Mouse (Mus musculus) left cerebral cortex, postnatal 14 days (tissue): Measurements from ENCODE around the gene Gpd1l. TPM values are rescaled to one million over a fixed set of nuclear protein-coding genes. Genes with fewer than 3 reads are reported as not detected.
"Not testable (repeated sequence)": the region's sequence is repeated elsewhere in the genome, so short reads cannot be mapped to it uniquely, and the experiment has no call there.

Source experiments
- DNase-seq, 2 experiments: peaks; one replicate each; pipeline ENCODE4 v3.0.0; 2021 to 2022; ENCODE audit warnings: low spot score in 2 of 2, mixed read lengths in 1 of 2
- intact Hi-C: fragments of 180-260 bp; cut with DNase I; formaldehyde crosslinking; loops from one replicate; pipeline ENCODE4 v1.15.1; 2025
- long read RNA-seq, 2 experiments: library from polyadenylated mRNA; stranded (forward); transcript quantifications; one replicate each; pipeline ENCODE4 v2.0.0; 2021
- total RNA-seq, 2 experiments: library from RNA; stranded (reverse); gene quantifications; 2 replicates each; pipeline ENCODE4 v1.2.3; 2021

Gene Gpd1l
- 10 to 100 TPM; 96.1 to 96.2 TPM for total RNA-seq
- long read RNA-seq, experiment 1, full-length matches to known transcripts: 30 of 107 reads
- long read RNA-seq, experiment 1, partial matches to known transcripts: 6 of 107 reads
- long read RNA-seq, experiment 1, other reads (novel, unspliced or antisense): 71 of 107 reads
- long read RNA-seq, experiment 2, full-length matches to known transcripts: 38 of 117 reads
- long read RNA-seq, experiment 2, partial matches to known transcripts: 14 of 117 reads
- long read RNA-seq, experiment 2, other reads (novel, unspliced or antisense): 65 of 117 reads

DNA sequence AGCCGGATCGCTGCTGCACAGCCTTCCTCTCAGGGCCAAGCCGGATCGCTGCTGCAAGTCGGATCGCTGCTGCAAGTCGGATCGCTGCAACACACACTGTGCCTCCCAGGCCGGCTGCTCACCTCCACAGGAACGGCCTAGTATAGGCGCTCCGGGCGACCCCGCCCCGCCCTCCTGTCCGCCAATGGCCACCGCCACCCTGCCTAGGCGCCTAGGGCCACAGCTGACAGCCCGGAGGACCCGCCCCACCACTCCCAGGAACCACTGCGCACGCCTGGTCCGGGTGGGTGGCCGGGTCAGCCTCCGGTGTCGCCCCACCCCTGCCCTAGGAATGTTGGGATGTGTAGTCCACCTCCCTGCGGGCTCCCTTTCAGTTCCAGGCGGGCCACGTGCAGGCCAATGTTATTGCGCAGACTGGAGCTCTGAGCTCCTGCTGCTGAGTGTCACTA is at the start of gene Gpd1l:
Gpd1l (minus strand) TSS at position 265 of the 449 bp plus-strand sequence.
- DNase-seq: peak; percentile 96
- intact Hi-C loops: loop anchor here (10.0 kb wide), 1 partner anchor 331 kb away; no protein-coding TSS in a partner anchor

DNA sequence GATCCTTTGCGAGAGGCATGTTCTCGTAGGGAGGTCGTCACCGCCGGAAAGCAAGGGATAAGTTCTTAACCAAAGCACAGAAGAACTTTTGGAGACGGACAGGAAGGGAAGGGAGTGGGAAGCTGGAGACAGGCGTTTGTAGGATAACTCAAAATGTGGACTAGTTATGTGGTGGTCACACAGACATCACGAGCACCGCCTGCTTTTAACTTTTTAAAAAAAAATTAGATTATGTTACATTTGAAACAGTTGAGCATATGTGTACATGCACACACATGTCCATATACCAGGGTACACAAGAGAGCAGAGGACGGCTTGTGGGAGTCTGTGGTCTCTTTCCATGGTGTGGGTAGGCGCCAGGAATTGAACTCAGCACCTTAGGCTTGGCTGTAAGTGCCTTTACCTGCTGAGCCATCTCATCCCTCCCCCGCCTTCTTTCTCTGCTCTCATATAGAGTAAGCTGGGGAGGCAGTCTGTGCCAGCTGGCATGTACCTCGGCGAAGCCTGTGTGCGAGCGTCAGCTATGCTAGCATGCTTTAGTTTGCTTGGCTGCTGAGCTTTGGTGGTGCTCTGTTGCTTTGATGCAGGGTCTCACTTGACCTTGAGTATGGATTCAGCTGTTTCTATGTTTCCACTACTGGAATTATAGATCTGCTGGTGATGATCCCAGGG is 49.0 kb upstream of the Gpd1l start, which contains the start of gene Rps27rt:
Rps27rt (minus strand) TSS at position 51 of the 672 bp plus-strand sequence.
- intact Hi-C loops: no loop called here
- peak in 1 of 2 experiments; percentile 37 for DNase-seq

GRCm38 (mm10) chr9:114979969-114980368 is 46.2 kb upstream of the Gpd1l start:
- peak; percentile 45 to 59 for DNase-seq
- intact Hi-C loops: no loop called here

GRCm38 (mm10) chr9:114978281-114979111 is 44.7 kb upstream of the Gpd1l start, which contains the start of gene Osbpl10:
TSS of gene Osbpl10 (plus strand) at chr9:114978569.
- intact Hi-C loops: no loop called here
- DNase-seq: peak; percentile 79 to 83

DNA sequence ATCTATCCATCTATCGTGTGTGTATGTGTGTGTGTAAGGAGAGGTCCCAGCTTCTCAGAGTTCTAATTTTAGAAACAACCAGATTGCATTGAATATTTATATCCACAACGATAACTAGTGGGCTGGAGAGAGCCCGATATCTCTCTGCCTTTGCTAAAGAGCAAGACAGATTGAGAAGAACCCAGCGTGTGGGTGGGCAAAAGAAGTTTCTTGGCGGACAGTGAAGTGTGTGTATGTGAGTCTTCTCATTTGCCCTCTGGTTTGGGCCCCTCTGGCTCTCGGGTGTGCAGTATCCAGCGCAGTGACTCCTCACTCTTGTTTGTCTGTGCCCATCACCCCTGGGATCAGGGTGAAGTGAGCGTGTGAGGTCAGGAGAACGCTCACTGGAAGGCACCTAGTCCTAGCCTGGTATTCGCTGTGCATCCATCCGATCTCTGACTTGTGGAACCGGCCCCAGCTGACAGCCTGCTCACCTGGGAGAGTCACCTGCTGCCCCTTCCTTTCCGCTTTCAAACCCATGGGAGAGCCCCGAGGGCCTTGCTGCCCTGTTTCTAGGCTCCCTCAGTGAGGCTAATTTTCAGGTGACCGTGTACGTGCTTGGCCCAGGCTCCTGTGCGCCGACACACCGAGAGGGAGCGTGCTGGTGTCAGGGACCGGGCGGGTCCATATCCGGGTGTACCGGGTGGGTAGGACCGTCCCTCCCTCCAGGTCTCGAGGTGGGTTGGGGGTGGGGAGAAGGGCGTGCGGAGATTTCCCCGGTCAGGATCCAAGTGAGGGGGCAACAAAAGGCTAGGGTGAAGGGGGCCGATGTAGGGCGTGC is 43.9 kb upstream of the Gpd1l start:
- peak; percentile 70 to 75 for DNase-seq
- intact Hi-C loops: no loop called here

DNA sequence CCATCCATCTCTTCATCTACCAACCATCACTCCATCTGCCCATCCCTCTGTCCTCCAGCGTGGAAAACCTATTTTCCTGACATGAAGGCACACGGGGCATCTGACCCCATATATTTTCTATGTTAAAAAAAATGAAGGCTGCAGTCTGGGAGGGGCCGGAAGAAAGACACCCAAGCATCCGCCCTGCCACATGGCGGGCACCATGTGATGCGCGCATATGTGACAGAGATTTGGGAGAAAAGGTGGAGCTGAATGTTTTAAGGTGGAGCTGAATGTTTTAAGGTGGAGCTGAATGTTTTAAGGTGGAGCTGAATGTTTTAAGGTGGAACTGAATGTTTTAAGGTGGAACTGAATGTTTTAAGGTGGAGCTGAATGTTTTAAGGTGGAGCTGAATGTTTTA is 32.5 kb upstream of the Gpd1l start:
- intact Hi-C loops: not testable (repeated sequence)

GRCm38 (mm10) chr9:114964093-114964492 is 30.3 kb upstream of the Gpd1l start:
- intact Hi-C loops: no loop called here
- no peak for DNase-seq

More for the DNA sequence above, 32.5 kb upstream of the Gpd1l start:
- DNase-seq: not testable (repeated sequence)

GRCm38 (mm10) chr9:114960844-114961243 is 27.1 kb upstream of the Gpd1l start:
- DNase-seq: no peak
- intact Hi-C loops: no loop called here

DNA sequence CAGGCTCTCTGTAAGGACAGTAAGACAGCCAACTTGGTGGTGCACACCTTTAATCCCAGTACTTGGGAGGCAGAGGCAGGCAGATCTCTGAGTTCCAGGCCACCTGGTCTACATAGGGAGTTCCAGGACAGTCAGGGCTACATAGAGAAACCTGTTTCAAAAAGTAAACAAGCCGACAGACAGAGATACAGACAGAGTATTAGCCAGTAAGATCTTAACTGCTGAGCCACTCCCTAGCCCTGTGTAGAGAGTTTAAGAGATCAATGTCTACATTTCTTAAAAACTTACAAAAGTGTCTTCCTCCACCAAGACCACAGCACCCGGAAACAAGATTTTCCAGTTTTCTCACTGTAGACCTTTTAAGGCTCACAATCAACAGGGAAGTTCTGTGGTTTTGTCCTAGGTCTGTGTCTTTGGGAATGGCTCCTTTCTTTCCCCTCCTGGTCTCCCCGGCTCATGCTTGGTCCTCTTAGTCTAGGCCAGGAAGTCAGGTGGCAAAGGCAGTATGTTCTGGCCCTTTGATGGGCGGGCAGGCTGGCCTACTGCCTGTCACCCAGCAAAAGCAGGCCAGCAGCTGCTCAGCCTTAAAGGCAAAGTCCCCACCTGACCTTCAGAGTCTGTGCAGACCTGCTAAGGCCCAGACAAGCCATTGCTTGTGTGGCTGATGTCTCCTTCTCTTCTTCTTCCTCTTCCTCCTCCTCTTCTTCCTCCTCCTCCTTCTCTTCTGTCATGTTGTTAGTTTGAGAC is 26.4 kb upstream of the Gpd1l start:
- intact Hi-C loops: no loop called here
- no peak for DNase-seq

DNA sequence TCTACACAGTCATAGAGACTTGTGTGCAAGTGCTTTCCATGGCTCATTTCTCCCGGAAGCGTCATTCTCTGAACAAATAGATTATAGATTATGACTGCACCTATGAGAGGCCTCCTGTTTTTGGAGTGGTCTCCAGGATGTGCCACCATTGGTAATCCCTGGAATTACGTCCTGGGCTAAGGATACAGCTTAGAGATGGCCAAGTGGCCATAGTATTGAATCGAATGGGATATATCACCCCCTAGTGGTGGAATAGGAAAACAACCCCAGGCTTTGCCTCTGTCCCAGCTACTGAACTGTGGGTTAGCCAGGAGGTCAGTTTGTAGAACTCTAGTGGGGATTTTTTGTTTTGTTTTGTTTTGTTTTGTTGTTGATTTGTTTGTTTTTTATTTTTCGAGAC is 23.2 kb upstream of the Gpd1l start:
- intact Hi-C loops: loop anchor here (2.0 to 5.0 kb wide), 2 partner anchors 44 to 160 kb away; no protein-coding TSS in a partner anchor

GRCm38 (mm10) chr9:114955340-114955739 is 21.6 kb upstream of the Gpd1l start:
- no peak for DNase-seq
- intact Hi-C loops: loop anchor here (5.0 kb wide), 1 partner anchor 158 kb away; no protein-coding TSS in a partner anchor

More for the DNA sequence above, 23.2 kb upstream of the Gpd1l start:
- DNase-seq: peak in 1 of 2 experiments; percentile 26

- DNase-seq: no peak
- intact Hi-C loops: no loop called here
Observed at GRCm38 (mm10) chr9:114952866-114953265, 19.1 kb upstream of the Gpd1l start.

DNA sequence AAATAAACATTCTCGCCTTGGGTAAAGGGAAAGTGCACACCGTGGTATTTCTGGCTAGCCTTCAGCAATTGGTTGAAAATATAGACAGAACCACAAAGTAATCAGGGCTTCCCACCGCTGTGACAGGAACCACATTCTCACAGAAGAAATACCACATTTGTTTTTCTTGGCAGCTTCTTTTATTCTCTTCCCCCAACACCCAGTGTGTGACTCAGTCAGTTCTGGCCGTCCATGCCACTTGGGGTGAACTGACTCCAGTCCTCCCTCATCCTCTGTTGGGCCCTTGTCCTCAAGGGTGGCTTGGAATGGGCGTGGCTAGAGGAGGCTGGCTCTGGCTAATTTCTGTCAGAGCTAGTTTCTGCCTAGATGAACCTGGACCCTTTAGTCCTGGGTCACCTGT is 14.6 kb upstream of the Gpd1l start:
- DNase-seq: no peak
- intact Hi-C loops: no loop called here

DNA sequence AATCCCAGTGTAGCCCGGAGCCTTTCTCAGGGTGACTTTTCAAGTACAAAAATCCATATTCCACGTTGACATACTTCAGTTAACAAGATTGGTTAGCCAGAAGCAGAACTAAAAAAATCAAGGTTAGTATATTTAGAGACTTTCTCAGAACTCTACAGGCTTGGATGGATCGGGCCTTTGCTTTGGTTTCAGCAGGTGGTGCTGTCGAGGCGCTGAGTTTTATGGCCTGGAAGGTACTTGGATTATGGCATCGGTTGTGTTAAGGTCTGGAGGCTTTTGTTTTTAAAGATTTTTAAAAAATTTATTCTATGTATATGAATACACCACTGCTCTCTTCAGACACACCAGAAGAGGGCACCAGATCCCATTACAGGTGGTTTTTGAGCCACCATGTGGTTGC is 11.8 kb upstream of the Gpd1l start:
- no peak for DNase-seq
- intact Hi-C loops: no loop called here

- no peak for DNase-seq
- intact Hi-C loops: no loop called here
Observed at GRCm38 (mm10) chr9:114944642-114945041, 10.9 kb upstream of the Gpd1l start.

DNA sequence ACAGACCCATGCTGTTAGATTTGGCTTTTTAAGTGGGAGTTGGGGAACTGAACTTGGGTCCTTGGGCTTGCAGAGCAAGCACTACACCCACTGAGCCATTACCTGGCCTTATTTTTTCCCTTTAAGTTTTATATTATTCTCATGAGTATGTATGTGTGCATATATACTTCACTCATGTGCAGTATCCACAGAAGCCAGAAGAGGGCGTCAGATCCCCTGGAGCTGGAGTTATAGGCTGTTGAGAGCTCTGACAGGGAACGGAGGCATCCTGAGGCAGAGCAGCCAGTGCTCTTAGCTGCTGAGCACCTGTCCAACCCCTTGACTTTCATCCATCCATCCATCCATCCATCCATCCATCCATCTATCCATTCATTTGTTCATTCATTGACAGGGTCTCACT is 2.9 kb upstream of the Gpd1l start:
- intact Hi-C loops: loop anchor here (10.0 kb wide), 1 partner anchor 328 kb away; no protein-coding TSS in a partner anchor
- no peak for DNase-seq

DNA sequence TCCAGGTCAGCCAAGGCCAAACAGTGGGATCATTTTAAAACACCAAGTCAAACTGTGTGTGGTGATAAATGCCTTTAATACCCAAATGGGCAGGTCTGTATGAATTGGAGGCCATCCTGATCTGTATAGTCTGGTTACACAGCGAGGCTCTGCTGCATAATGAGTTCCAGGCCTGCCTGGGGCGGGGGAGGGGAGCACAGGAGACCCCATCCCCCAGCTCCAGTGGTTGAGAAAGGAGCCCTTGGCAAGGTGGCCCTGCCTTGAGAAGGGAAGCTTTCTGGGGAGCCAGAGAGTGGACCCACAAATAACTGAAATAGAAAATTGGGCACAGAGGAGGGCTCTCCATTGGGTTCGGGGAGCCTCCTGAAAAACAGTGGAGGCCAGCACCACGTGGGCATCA is 1.5 kb upstream of the Gpd1l start:
- DNase-seq: no peak
- intact Hi-C loops: loop anchor here (10.0 kb wide), 1 partner anchor 329 kb away; no protein-coding TSS in a partner anchor

DNA sequence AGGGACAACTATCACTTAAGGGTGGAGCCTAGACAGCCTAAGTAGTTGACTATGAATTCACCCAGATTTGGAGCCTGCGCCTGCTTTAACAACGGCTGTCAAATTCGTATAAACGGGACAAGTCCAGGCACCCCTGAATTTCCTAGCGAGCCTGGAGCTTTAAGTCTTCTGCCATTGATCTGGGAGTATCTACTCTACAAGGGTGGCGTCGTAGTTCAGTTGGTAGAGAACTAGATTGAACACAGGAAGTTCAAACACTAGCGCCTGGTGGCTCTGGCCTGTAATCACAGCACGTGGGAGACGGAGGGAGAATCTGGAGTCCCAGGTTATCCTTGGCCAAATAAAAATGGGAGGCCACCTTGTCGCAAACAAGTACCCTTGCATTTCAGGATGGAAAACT is 444 bp upstream of the Gpd1l start:
- DNase-seq: no peak
- intact Hi-C loops: loop anchor here (10.0 kb wide), 1 partner anchor 331 kb away; no protein-coding TSS in a partner anchor
